Comparison of ENCODE assay signal across 13 mouse cellular contexts in the genomic region with DNA sequence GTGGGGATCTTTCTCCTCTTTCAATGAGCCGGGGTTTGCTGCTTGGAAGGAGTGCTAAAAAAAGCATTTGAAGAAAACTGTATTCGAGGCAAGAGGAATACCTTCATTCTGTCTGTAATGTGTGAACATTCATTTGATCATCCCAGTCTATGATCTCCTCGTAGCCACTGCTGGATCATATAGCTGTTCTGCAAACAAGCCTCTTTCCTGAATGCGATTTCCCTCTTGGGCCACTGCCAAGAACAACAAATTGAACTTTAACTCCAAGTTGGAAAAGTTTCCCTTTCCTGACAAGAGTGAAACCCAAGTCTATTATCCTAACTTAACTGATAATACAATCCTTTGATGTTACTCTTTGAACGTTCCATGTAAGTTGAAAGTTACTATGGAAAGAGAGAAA.
A peak's percentile ranks its signal among the peaks of the same experiment; 100 is the strongest.
DNase-seq lines count a peak whose midpoint lies in the region; ATAC-seq and TF ChIP-seq lines count a peak whose summit lies in the region.
"Had no signal": no experiment of that assay in that cellular context is flagged by ENCODE, and none has a peak within 500 bp of the region (broad histone marks: within the 10 kb centered on the region; RNA-seq: fewer than 3 reads in every experiment).

No protein-coding gene starts in this region.

- ATAC-seq in liver, postnatal 0 days: no peak
- ATAC-seq in megakaryocyte, adult 5-6 weeks (ENCODE audit: poor library complexity, severe bottlenecking): no peak
- ATAC-seq in cerebellum, adult (ENCODE audit: insufficient number of reproducible peaks, low FRiP score, low TSS enrichment): no peak

- H3K4me2 ChIP-seq in liver, postnatal 0 days (ENCODE audit: low read depth, low read length): no peak overlapping the region
- H3K4me2 ChIP-seq: embryonic facial prominence, embryonic 15.5 days; heart, embryonic 15.5 days had no signal

- no peaks in the 10 kb centered on the region for H3K9me3 ChIP-seq in liver, postnatal 0 days (ENCODE audit: low read length)
- H3K9me3 ChIP-seq: embryonic facial prominence, embryonic 15.5 days; heart, embryonic 15.5 days; midbrain, embryonic 10.5 days had no signal

- intact Hi-C loops in gastrocnemius, adult 2 months (cut with DNase I): loop anchor here (10.0 kb wide), 1 partner anchor 220 kb away; no protein-coding TSS in a partner anchor

- H3K27ac ChIP-seq in gastrocnemius, adult 2 months: peak overlapping the region; percentile 71; the same call in 1 of the 2 replicates
- no peak overlapping the region for H3K27ac ChIP-seq in liver, postnatal 0 days (ENCODE audit: low read depth)
- H3K27ac ChIP-seq: embryonic facial prominence, embryonic 15.5 days; heart, embryonic 15.5 days; midbrain, embryonic 10.5 days had no signal

- no peak overlapping the region for H3K4me3 ChIP-seq in gastrocnemius, adult 2 months
- H3K4me3 ChIP-seq in liver, postnatal 0 days (ENCODE audit: low read depth, low read length): no peak overlapping the region
- H3K4me3 ChIP-seq: embryonic facial prominence, embryonic 15.5 days; heart, embryonic 15.5 days; midbrain, embryonic 10.5 days had no signal

- H3K27me3 ChIP-seq in liver, postnatal 0 days (ENCODE audit: insufficient read depth, low read length): no peaks in the 10 kb centered on the region
- H3K27me3 ChIP-seq: CH12.LX; embryonic facial prominence, embryonic 15.5 days had no signal

- peaks cover 2% of the 10 kb centered on the region; the same call in 1 of the 2 replicates for H3K4me1 ChIP-seq in liver, postnatal 0 days (ENCODE audit: insufficient read depth)
- H3K4me1 ChIP-seq: midbrain, embryonic 10.5 days had no signal

- DNase-seq in gastrocnemius, adult 2 months: no peak
- no peak for DNase-seq in gastrocnemius, adult 18-20 months (ENCODE audit: low spot score)
- DNase-seq in adipocyte (ENCODE audit: low spot score): peak; percentile 57
- DNase-seq in kidney, adult 8-10 months: peak; percentile 10 to 17
- DNase-seq in liver, postnatal 0 days: peak; percentile 26
- DNase-seq in right cerebral cortex, postnatal 4 days: no peak
- DNase-seq: left cerebral cortex, postnatal 4 days had no signal

- H3K36me3 ChIP-seq in liver, postnatal 0 days (replicated peaks; ENCODE audit: insufficient read depth, low read length): no peaks in the 10 kb centered on the region
- H3K36me3 ChIP-seq: embryonic facial prominence, embryonic 15.5 days; heart, embryonic 15.5 days; midbrain, embryonic 10.5 days had no signal

- no peak overlapping the region for H3K9ac ChIP-seq in liver, postnatal 0 days (replicated peaks)
- H3K9ac ChIP-seq: embryonic facial prominence, embryonic 15.5 days; heart, embryonic 15.5 days had no signal

- WGBS in liver, postnatal 0 days (ENCODE audit: insufficient replicate concordance): 35% methylated on average over 5 of the region's 5 CpGs

- TF ChIP-seq CTCF in gastrocnemius, adult 2 months (IDR thresholded peaks at IDR 0.05): no peak
- TF ChIP-seq CTCF in liver, postnatal 0 days (IDR thresholded peaks at IDR 0.05; ENCODE audit: low read depth): no peak

- TF ChIP-seq EP300 in liver, postnatal 0 days (IDR thresholded peaks at IDR 0.05; ENCODE audit: low read depth): no peak

Comparison
In these comparisons a context has a peak if more than half of its experiments do, and no peak if none do; other contexts are left out.
1. DNase-seq: peak in adipocyte (single experiment), kidney, adult 8-10 months (2 of 2) and liver, postnatal 0 days (single experiment); none in gastrocnemius, adult 2 months (single experiment), gastrocnemius, adult 18-20 months (single experiment) and right cerebral cortex, postnatal 4 days (single experiment).